In genomic region chr6:12868251-12868650, GRCm38 (mm10) we compare ENCODE assay signal across 17 mouse cellular contexts.
A peak's percentile ranks its signal among the peaks of the same experiment; 100 is the strongest.
DNase-seq lines count a peak whose midpoint lies in the region; ATAC-seq and TF ChIP-seq lines count a peak whose summit lies in the region.
"Had no signal": no experiment of that assay in that cellular context is flagged by ENCODE, and none has a peak within 500 bp of the region (broad histone marks: within the 10 kb centered on the region; RNA-seq: fewer than 3 reads in every experiment).

No protein-coding gene starts in this region.

- H3K4me3 ChIP-seq in lung, embryonic 14.5 days (ENCODE audit: low read depth, low read length) = no peak overlapping the region
- H3K4me3 ChIP-seq: embryonic facial prominence, embryonic 13.5 days; forebrain, embryonic 12.5 days; heart, embryonic 12.5 days; hindbrain, embryonic 10.5 days had no signal

- no peaks in the 10 kb centered on the region for H3K36me3 ChIP-seq in lung, embryonic 14.5 days (ENCODE audit: insufficient read depth)
- H3K36me3 ChIP-seq: embryonic facial prominence, embryonic 13.5 days; forebrain, embryonic 12.5 days; heart, embryonic 12.5 days; hindbrain, embryonic 10.5 days had no signal

- peak; percentile 3 for DNase-seq in kidney, postnatal 14 days
- no peak for DNase-seq in kidney, adult 18-20 months
- peak; percentile 13 for DNase-seq in lung, embryonic 14.5 days
- no peak for DNase-seq in lung, postnatal 25 days (ENCODE audit: low spot score)
- peak; percentile 66 for DNase-seq in adipocyte (ENCODE audit: low spot score)
- DNase-seq in spleen, adult 18-20 months = no peak
- DNase-seq: adrenal gland, postnatal 14 days; cerebellum, adult 18-20 months; cerebellum, adult 9-11 months; cerebellum, postnatal 36 days; gastrocnemius, postnatal 14 days had no signal

- no peak overlapping the region for H3K4me2 ChIP-seq in lung, embryonic 14.5 days
- H3K4me2 ChIP-seq: embryonic facial prominence, embryonic 13.5 days; forebrain, embryonic 12.5 days; heart, embryonic 12.5 days; hindbrain, embryonic 14.5 days had no signal

- WGBS in lung, embryonic 14.5 days = 50% methylated on average over 4 of the region's 4 CpGs

- no peak for ATAC-seq in lung, embryonic 14.5 days (ENCODE audit: insufficient read depth)
- ATAC-seq: forebrain, embryonic 16.5 days had no signal

- no peaks in the 10 kb centered on the region for H3K27me3 ChIP-seq in lung, embryonic 14.5 days (ENCODE audit: insufficient read depth, low read length)
- H3K27me3 ChIP-seq: embryonic facial prominence, embryonic 13.5 days; forebrain, embryonic 12.5 days; heart, embryonic 12.5 days had no signal

- no peaks in the 10 kb centered on the region for H3K9me3 ChIP-seq in lung, embryonic 14.5 days (ENCODE audit: low read depth, low read length)
- H3K9me3 ChIP-seq: embryonic facial prominence, embryonic 13.5 days; forebrain, embryonic 12.5 days; heart, embryonic 12.5 days; hindbrain, embryonic 10.5 days had no signal

- no peak overlapping the region for H3K9ac ChIP-seq in lung, embryonic 14.5 days
- H3K9ac ChIP-seq: embryonic facial prominence, embryonic 13.5 days; forebrain, embryonic 12.5 days; heart, embryonic 12.5 days; hindbrain, embryonic 14.5 days had no signal

- no peak overlapping the region for H3K27ac ChIP-seq in lung, embryonic 14.5 days (ENCODE audit: low read depth)
- H3K27ac ChIP-seq: embryonic facial prominence, embryonic 13.5 days; forebrain, embryonic 12.5 days; hindbrain, embryonic 10.5 days; hindbrain, embryonic 14.5 days had no signal

- no peaks in the 10 kb centered on the region for H3K4me1 ChIP-seq in lung, embryonic 14.5 days (ENCODE audit: insufficient read depth)
- H3K4me1 ChIP-seq: embryonic facial prominence, embryonic 13.5 days; forebrain, embryonic 12.5 days; heart, embryonic 12.5 days; hindbrain, embryonic 10.5 days had no signal

- no peak for TF ChIP-seq CTCF in lung, embryonic 14.5 days (IDR thresholded peaks at IDR 0.05; ENCODE audit: low read depth)

Comparison
In these comparisons a context has a peak if more than half of its experiments do, and no peak if none do; other contexts are left out.
1. DNase-seq: peak in kidney, postnatal 14 days (single experiment), lung, embryonic 14.5 days (single experiment) and adipocyte (single experiment); none in kidney, adult 18-20 months (single experiment), lung, postnatal 25 days (single experiment) and spleen, adult 18-20 months (0 of 2).